Mouse (Mus musculus) regulatory T cell (primary cell): Measurements from ENCODE around the gene Rpl36a.

Source experiments
- in situ Hi-C: fragments of 300-600 bp; cut with MboI, MseI; formaldehyde crosslinking; loops from one replicate; pipeline ENCODE4 v1.15.1; 2025; ENCODE audit warnings: high pct_unique_total_duplicates

Gene Rpl36a

DNA sequence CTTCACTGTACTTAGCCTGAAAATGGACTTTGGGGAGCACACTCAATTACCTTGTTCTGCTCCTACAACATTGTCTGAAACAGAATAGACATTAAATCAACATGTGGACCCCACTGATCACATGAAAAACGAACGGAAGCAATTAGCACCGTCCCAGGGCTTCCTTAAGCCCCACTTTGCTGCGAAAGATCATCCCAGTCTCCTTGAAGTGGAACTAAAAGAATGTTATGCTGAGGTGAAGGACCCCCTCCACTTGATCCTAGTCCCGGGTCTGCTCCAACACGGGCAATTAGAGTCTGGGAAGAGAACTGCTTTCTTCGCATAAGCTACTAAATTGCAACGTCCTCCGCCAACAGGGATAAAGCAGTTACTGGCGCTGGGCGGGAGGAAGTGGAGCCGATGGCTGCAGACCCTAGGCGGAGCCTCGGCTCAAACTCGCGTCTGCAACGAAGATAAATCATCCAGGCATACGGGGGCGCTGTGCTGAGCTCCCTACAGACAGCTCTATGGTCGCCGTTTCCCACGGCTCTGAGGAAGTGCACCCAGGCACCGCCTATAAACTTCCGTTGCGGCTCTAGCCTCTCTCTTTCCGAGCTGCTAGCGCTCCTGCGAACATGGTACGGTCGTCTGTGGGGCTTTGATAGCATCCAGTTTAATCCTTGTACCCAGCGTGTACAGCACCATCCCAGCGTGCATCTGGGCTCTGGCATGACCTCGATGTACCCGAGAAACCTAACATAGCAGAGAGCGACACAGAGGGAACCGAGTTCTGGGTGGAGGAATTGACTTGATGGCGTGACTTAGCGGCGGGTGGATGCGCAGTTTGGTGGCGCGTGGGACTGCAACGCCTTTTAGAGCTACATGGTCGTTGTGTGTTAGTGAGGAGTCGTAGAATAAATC lies at the start of gene Rpl36a:
Gene Rpl36a, plus strand, starts transcription at position 552 of the 900 bp plus-strand sequence.
- in situ Hi-C loops = no loop called here

DNA sequence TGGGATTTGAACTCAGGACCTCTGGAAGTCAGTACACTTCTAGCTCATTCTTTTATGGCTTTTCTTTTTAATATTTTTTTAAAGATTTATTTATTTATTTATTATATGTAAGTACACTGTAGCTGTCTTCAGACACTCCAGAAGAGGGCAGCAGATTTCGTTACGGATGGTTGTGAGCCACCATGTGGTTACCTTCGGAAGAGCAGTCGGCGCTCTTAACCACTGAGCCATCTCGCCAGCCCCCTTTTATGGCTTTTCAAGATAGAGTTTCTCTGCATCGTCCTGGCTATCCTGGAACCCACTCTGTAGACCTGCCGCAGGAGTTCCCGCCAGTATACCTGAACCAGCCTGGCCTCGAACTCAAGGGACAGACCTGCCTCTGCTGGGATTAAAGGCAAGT lies 45.7 kb upstream of the Rpl36a start:
- in situ Hi-C loops = loop anchor here (10.0 kb wide), 1 partner anchor 595 kb away; no protein-coding TSS in a partner anchor

GRCm38 (mm10) chrX:134540414-134541135 lies 44.9 kb upstream of the Rpl36a start:
- in situ Hi-C loops = loop anchor here (10.0 kb wide), 1 partner anchor 596 kb away; no protein-coding TSS in a partner anchor

DNA sequence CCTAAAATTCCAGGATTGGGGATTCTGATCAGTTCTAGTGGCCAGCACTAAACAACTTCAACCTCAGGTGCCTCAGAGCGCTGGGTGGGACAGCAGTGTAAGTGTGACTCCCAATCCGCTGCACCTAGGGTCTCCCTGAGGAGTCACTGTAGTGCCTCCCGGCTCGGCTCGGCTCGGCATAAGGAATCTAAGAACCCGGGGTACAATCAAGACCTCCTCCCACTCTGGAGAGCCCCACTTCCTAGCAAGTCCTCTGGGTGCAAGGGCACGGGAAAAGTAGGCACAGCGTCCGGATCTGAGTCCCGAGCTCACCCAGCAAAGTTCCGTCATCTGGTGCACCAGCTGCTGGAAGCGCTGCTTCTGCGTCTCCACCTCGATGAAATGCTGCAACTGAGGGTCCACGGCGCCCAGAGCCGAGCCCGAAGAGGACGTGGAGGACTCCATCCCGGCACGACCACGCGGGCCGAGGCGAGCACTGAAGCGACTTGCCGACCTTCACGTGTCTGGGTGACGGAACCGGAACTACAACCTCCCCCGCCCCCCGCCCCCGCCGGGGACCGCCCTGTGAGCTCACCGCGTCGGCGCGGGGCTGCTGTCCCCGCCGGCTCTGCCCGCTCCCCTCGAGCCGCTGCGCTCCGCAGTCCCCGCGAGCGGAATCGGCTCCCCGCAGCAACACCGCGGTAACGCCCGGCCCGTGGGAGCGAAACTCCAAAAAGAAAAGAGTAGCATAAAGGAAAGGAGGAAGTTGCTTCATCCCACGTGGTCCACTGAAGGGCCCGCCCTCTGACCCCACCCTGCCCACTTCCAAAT lies 44.1 kb upstream of the Rpl36a start, which contains the start of gene Timm8a1:
Gene Timm8a1, minus strand, starts transcription at position 721 of the 810 bp plus-strand sequence.
- in situ Hi-C loops = loop anchor here (10.0 kb wide), 1 partner anchor 597 kb away; no protein-coding TSS in a partner anchor

- in situ Hi-C loops = loop anchor here (10.0 kb wide), 1 partner anchor 597 kb away; no protein-coding TSS in a partner anchor
Measured at GRCm38 (mm10) chrX:134541955-134542308, 43.5 kb upstream of the Rpl36a start.

DNA sequence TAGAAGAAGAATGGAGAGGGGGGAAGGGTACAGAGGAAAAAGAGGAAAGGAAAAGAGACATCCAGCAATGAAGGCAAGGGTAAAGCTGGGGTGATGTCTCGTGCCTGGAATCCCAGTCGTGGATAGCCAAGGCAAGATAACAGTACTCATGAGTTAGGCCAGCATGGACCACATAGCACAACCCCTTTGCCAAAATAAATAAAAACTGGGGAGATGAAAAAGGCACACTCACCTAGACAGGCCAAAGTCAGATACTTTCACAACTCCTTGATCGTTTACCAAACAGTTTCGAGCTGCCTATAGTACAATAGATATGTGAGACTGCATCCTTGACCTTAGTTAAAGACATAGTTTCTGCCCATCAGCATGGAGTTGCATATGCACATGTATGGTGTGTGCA lies 38.1 kb upstream of the Rpl36a start:
- in situ Hi-C loops = loop anchor here (10.0 kb wide), 1 partner anchor 603 kb away; no protein-coding TSS in a partner anchor

GRCm38 (mm10) chrX:134550903-134551302 lies 34.6 kb upstream of the Rpl36a start:
- in situ Hi-C loops = no loop called here

GRCm38 (mm10) chrX:134553326-134553725 lies 32.1 kb upstream of the Rpl36a start:
- in situ Hi-C loops = no loop called here

GRCm38 (mm10) chrX:134554425-134554824 lies 31.0 kb upstream of the Rpl36a start:
- in situ Hi-C loops = no loop called here

DNA sequence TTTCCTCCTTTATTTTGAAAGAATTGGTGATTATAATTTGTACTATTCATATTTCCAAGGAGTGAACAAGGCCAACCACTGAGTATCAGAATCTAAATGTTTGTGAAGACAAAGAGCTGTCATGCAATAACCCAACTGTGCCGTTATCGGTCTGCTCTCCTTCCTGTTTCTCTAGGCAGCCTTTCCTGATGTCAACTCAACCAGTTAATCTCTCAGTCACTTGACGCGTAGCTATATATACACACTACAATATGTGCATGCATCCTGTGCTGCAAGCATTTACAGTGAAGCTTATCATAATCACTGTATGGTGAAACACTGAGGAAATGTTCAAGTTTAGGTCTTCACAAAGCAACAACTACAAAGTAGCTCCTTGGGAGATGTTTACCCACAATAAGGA lies 21.1 kb upstream of the Rpl36a start:
- in situ Hi-C loops = no loop called here

GRCm38 (mm10) chrX:134566536-134567222 lies 18.8 kb upstream of the Rpl36a start:
- in situ Hi-C loops = no loop called here

GRCm38 (mm10) chrX:134577896-134578295 lies 7.6 kb upstream of the Rpl36a start:
- in situ Hi-C loops = no loop called here

DNA sequence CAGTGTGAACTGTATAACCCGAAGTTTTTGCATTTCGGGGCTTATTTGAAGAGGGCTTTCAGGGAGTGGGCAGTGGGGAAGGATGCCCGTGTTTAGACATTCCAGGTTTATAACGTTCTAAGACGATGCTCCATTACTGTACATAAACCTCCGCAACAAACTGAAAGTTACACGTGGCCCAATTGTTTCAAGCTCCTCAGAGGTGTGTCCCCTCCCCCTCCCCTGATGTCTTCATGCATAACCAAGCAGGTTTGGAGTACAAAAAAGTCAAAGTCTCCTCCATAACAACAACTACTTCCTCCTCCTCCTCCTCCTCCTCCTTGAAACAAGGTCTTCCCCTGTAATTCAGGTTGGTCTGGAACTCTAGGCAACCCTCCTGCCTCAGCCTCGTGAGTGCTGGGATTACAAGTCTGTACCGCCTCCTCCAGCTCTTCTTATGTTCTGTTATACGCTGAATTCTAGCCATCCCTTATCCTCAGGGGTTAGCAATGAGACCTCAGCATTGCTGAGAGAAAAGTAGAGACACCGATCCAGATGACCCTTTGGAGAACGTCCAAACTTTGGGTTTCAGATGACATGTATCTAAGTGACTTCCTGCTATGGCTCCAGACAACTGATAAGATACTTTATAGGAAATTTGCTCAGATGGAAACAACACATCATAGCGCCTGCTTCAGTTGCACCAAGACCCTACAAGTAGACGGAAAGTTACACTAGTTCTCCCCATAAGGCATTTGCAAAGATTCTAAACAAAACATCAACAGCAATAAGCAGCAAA lies 4.7 kb upstream of the Rpl36a start:
- in situ Hi-C loops = no loop called here

DNA sequence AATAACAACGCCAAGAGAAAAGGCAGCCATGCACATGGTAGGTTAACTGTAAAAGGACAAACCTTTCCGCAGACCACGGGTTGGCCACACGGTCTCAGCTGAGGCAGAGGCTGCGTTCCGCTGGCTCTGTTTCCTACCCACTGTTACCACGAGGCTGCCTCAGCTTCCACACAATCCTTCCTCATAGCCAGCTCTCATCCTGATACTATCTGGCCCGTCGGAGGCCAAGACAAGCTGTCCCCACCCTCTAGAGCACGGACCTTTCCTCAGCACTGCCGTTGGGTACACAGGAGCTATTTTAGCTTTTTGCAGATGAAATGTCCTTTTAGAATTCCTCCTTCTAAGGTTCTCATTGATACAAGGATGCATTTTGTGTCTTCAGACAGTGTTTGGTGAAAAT lies 3.2 kb upstream of the Rpl36a start:
- in situ Hi-C loops = no loop called here

DNA sequence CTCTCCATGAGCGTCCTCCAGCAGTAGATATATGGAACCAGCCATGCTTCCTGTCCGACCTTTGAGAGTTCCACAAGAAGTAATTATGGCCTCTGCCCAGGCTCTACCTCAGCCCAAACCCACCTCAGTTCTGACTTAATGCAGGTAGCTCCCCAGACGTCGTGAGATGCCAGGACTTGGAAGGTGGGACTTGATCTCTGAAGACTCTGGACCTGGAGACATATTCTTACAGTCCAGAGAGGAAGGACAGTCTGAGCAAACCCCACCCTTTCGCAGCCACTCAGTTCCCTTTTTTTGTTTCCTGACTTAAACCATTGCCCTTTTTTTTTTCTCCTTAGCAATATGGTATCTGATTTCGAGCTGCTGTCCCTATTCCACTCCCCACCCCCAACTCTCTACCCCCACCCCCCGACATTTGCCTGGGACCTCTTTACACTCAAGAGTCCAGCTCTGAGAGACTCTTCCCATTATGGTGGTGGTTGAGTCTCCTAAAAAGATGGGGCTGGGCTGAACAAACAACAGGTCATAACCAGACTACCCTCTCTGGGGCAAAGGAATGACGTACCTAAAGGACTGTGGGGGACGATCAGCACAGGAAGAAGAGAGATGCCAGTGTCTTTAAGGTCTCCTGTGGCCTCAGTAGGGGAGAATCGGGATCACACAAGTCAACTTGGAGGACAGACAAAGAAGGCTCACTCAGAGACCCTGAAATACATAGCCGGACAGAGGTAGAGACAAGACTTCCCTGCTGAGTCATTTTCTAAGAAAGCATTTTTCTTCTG lies 2.4 kb upstream of the Rpl36a start, which contains the start of gene Btk:
Gene Btk, minus strand, starts transcription at position 683 of the 782 bp plus-strand sequence.
- in situ Hi-C loops = no loop called here

GRCm38 (mm10) chrX:134586447-134586846 lies 993 bp downstream of the Rpl36a start:
- in situ Hi-C loops = no loop called here

- in situ Hi-C loops = no loop called here
Measured at GRCm38 (mm10) chrX:134588261-134588660, 2.8 kb downstream of the Rpl36a start.

DNA sequence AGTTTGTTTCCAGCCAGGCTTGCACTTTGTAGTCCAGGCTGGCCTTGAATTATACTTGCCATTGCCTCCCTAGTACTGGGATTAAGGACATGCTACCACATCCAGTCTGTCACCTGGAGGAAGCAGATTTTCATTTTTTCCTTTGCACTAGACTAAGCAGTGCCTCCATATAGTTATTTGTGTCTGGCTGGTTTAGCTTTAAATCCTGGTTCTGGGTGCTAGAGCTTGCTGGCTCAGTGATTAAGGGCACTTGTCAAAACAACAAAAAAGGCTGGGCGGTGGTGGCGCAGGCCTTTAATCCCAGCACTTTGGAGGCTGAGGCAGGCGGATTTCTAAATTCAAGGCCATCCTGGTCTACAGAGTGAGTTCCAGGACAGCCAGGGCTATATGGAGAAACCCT lies 3.5 kb downstream of the Rpl36a start:
- in situ Hi-C loops = no loop called here

DNA sequence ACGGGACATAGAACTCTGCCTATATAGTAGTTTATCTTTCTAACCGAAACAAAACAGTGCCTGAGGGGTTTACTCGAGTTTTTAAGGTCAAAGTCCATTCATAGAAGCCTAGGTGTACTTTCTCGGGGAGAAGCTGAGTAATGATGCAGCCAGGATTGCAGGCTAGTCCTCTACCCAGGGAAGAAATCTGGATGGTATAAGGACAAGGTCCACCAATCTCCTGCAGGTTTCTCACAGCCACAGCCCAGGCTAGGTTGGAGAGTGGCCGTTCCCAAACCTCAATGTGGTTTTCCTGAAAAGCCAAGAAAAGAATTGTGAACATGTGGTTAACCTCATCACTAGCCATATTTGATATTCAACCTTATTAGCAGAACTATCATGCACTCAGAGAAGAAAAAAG lies 4.4 kb downstream of the Rpl36a start:
- in situ Hi-C loops = no loop called here
